Mouse (Mus musculus): ENCODE measurements around the gene Hist1h2bh. TPM values are rescaled to one million over a fixed set of nuclear protein-coding genes. Genes with fewer than 3 reads are reported as not detected.

Gene Hist1h2bh
- polyA plus RNA-seq, 1 experiment: 1.7 TPM

GRCm38 (mm10) chr13:23515826-23516620 is 27.2 kb downstream of the Hist1h2bh start:
- Histone ChIP-seq H3K4me3 (ENCODE audit: insufficient read depth, low read depth, low read length) (no peak overlapping the region), H3K4me1 (ENCODE audit: control insufficient read depth, insufficient read depth, insufficient read length, low read length) (no peaks in the 10 kb centered on the region), H3K27ac (replicated peaks; ENCODE audit: low read depth, low read length) (no peak overlapping the region)

- Histone ChIP-seq H3K4me3 (ENCODE audit: insufficient read depth, low read depth, low read length) (no peak overlapping the region), H3K4me1 (ENCODE audit: control insufficient read depth, insufficient read depth, insufficient read length, low read length) (no peaks in the 10 kb centered on the region), H3K27ac (replicated peaks; ENCODE audit: low read depth, low read length) (no peak overlapping the region)
Measured at GRCm38 (mm10) chr13:23515281-23515680, 27.9 kb downstream of the Hist1h2bh start.

GRCm38 (mm10) chr13:23513517-23513916 is 29.7 kb downstream of the Hist1h2bh start:
- Histone ChIP-seq H3K4me3 (ENCODE audit: insufficient read depth, low read depth, low read length) (no peak overlapping the region), H3K4me1 (ENCODE audit: control insufficient read depth, insufficient read depth, insufficient read length, low read length) (no peaks in the 10 kb centered on the region), H3K27ac (replicated peaks; ENCODE audit: low read depth, low read length) (no peak overlapping the region)

GRCm38 (mm10) chr13:23510127-23510526 is 33.1 kb downstream of the Hist1h2bh start:
- Histone ChIP-seq H3K4me3 (ENCODE audit: insufficient read depth, low read depth, low read length) (no peak overlapping the region), H3K27ac (replicated peaks; ENCODE audit: low read depth, low read length) (no peak overlapping the region), H3K4me1 (ENCODE audit: control insufficient read depth, insufficient read depth, insufficient read length, low read length) (no peaks in the 10 kb centered on the region)

- no peak overlapping the region for H3K4me3 ChIP-seq (ENCODE audit: insufficient read depth, low read depth, low read length)
- H3K27ac ChIP-seq (replicated peaks; ENCODE audit: low read depth, low read length): no peak overlapping the region
Measured at GRCm38 (mm10) chr13:23506819-23507515, 36.2 kb downstream of the Hist1h2bh start.

GRCm38 (mm10) chr13:23506351-23506750 is 36.8 kb downstream of the Hist1h2bh start:
- no peaks in the 10 kb centered on the region for H3K4me1 ChIP-seq (ENCODE audit: control insufficient read depth, insufficient read depth, insufficient read length, low read length)
- H3K27ac ChIP-seq (replicated peaks; ENCODE audit: low read depth, low read length): no peak overlapping the region
- no peak overlapping the region for H3K4me3 ChIP-seq (ENCODE audit: insufficient read depth, low read depth, low read length)

More at GRCm38 (mm10) chr13:23506819-23507515, 36.2 kb downstream of the Hist1h2bh start:
- no peaks in the 10 kb centered on the region for H3K4me1 ChIP-seq (ENCODE audit: control insufficient read depth, insufficient read depth, insufficient read length, low read length)

GRCm38 (mm10) chr13:23505662-23506345 is 37.4 kb downstream of the Hist1h2bh start:
- Histone ChIP-seq H3K4me1 (ENCODE audit: control insufficient read depth, insufficient read depth, insufficient read length, low read length) (no peaks in the 10 kb centered on the region), H3K27ac (replicated peaks; ENCODE audit: low read depth, low read length) (no peak overlapping the region), H3K4me3 (ENCODE audit: insufficient read depth, low read depth, low read length) (peak overlapping the region; percentile 30)

GRCm38 (mm10) chr13:23503797-23504196 is 39.4 kb downstream of the Hist1h2bh start:
- H3K4me3 ChIP-seq (ENCODE audit: insufficient read depth, low read depth, low read length): no peak overlapping the region
- no peak overlapping the region for H3K27ac ChIP-seq (replicated peaks; ENCODE audit: low read depth, low read length)
- no peaks in the 10 kb centered on the region for H3K4me1 ChIP-seq (ENCODE audit: control insufficient read depth, insufficient read depth, insufficient read length, low read length)

GRCm38 (mm10) chr13:23502916-23503315 is 40.3 kb downstream of the Hist1h2bh start:
- H3K4me3 ChIP-seq (ENCODE audit: insufficient read depth, low read depth, low read length): no peak overlapping the region
- no peak overlapping the region for H3K27ac ChIP-seq (replicated peaks; ENCODE audit: low read depth, low read length)
- no peaks in the 10 kb centered on the region for H3K4me1 ChIP-seq (ENCODE audit: control insufficient read depth, insufficient read depth, insufficient read length, low read length)

GRCm38 (mm10) chr13:23502031-23502567 is 41.1 kb downstream of the Hist1h2bh start:
- Histone ChIP-seq H3K27ac (replicated peaks; ENCODE audit: low read depth, low read length) (no peak overlapping the region), H3K4me3 (ENCODE audit: insufficient read depth, low read depth, low read length) (no peak overlapping the region), H3K4me1 (ENCODE audit: control insufficient read depth, insufficient read depth, insufficient read length, low read length) (no peaks in the 10 kb centered on the region)

GRCm38 (mm10) chr13:23501511-23501910 is 41.7 kb downstream of the Hist1h2bh start:
- H3K4me1 ChIP-seq (ENCODE audit: control insufficient read depth, insufficient read depth, insufficient read length, low read length): no peaks in the 10 kb centered on the region
- H3K4me3 ChIP-seq (ENCODE audit: insufficient read depth, low read depth, low read length): no peak overlapping the region
- H3K27ac ChIP-seq (replicated peaks; ENCODE audit: low read depth, low read length): no peak overlapping the region

GRCm38 (mm10) chr13:23500424-23501200 is 42.6 kb downstream of the Hist1h2bh start:
- no peak overlapping the region for H3K27ac ChIP-seq (replicated peaks; ENCODE audit: low read depth, low read length)
- no peak overlapping the region for H3K4me3 ChIP-seq (ENCODE audit: insufficient read depth, low read depth, low read length)
- no peaks in the 10 kb centered on the region for H3K4me1 ChIP-seq (ENCODE audit: control insufficient read depth, insufficient read depth, insufficient read length, low read length)

GRCm38 (mm10) chr13:23499943-23500342 is 43.2 kb downstream of the Hist1h2bh start:
- H3K27ac ChIP-seq (replicated peaks; ENCODE audit: low read depth, low read length): no peak overlapping the region
- H3K4me3 ChIP-seq (ENCODE audit: insufficient read depth, low read depth, low read length): no peak overlapping the region
- H3K4me1 ChIP-seq (ENCODE audit: control insufficient read depth, insufficient read depth, insufficient read length, low read length): no peaks in the 10 kb centered on the region

- Histone ChIP-seq H3K4me3 (ENCODE audit: insufficient read depth, low read depth, low read length) (no peak overlapping the region), H3K27ac (replicated peaks; ENCODE audit: low read depth, low read length) (no peak overlapping the region), H3K4me1 (ENCODE audit: control insufficient read depth, insufficient read depth, insufficient read length, low read length) (no peaks in the 10 kb centered on the region)
Measured at GRCm38 (mm10) chr13:23498653-23499052, 44.5 kb downstream of the Hist1h2bh start.
